Mouse (Mus musculus): ENCODE data around the gene Nxn.

Nxn gene

DNA sequence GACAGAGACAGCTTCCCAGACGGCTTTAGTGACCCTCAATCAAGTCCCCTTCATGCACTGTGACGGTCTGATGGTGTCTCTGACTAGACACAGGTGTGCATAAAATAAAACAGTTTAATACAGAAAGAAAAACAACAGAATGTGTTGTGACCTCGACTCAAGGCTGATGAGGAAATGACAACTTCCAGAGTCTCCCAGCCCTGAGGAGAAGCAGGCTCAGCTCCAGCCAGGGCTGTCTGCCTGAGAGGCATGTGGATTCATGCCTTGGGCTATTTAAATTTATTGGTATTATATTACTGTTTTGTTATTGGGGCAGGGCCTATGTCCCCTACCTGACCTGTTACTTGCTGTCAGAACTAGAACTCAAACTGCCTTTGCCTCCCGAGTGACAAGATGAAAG, 37.5 kb downstream of the Nxn start:
- DNase-seq: no peak

DNA sequence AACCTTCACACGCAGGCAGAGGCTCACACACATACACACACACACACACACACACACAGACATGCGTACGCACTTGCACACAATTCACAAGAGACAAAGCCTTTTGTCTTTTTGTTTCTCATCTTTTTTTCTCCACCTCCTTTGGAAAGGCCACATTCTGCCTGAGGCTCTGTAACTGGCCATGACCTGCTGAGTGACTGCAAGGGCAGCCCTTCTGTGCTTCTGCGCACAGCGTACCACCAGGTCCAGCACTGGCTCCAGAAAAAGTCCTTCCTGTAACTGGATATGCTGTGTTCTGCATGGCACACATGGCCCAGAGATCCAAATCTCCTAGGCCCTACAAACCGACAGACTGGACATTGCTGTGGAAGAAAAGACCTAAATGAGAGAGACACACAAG, 38.7 kb downstream of the Nxn start:
- no peak for DNase-seq

DNA sequence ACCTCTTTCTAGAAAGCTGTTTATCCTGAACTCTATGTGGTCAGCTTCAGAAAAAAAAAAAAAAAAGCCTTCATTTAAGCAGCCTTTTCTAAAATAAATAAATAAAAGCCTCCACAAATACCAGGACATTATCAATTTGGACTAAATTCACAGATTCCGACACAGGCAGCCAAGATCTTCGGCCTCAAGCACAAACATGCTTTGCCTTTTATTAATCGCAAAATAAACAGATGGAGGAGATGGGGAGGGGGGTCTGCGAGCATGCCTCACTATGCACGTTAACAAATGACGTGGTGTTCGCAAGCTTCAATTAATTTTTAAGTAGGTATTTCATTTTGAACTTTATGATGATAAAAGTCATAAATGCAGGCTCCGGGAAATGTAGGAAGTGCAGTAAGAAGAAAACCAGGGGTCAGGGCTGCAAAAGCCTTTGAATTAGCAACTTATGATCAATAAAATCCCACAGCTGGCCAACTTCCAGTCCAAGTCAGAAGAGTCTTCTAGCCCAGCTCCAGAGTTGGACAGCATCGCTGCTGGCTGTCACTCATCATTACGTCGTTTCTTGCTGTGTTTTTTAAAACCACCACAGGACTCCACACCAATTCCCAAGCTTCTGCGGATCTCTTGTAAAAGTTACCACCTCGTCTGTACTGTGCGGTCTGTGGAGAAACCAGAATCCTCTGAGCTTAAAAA, 40.2 kb downstream of the Nxn start:
- no peak for DNase-seq

DNA sequence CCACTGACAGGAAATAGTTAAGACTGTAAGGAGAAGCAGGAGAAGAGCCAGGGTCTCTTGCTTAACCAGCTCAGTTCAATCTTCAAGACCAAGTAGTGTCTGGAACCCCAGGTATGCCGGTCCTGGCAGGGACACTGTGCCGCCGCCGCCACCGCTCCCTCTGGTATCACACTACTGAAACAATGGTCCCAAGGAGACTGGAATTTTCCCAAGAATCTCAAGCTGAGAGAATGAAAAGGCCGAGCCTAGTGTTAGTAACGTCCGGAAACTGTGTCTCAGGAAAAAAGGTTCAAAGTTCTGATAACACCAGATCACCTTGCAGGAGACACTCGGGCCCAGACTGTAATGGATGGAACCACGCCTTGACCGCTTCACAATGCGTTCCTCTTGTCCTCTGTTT, 41.5 kb downstream of the Nxn start:
- no peak for DNase-seq

GRCm38 (mm10) chr11:76356091-76356490, 42.8 kb downstream of the Nxn start:
- DNase-seq: no peak

- no peak for DNase-seq
Measured at GRCm38 (mm10) chr11:76355425-76355824, 43.5 kb downstream of the Nxn start.

- DNase-seq: no peak
Measured at GRCm38 (mm10) chr11:76352861-76353558, 45.9 kb downstream of the Nxn start.

GRCm38 (mm10) chr11:76351624-76352011, 47.3 kb downstream of the Nxn start:
- no peak for DNase-seq

- no peak for DNase-seq
Measured at GRCm38 (mm10) chr11:76350931-76351623, 47.9 kb downstream of the Nxn start.

DNA sequence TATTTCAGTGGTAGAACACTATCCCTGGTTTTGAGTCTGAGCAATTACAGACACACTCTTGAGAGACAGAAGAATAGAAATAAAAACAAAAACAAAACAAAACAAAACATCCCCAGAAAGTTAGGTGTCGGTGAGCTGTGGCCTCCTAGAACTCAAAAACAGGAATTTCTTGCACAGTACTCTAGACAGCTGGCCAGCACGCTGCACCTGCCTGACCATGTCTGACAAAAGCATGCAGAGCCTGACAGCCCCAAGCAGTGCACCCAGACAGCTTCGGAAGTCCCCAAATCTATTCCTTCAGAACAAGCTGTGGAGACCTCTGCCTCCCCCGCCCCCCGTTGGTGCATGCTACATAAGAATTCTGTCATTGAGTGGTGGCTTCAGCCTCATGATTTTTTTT, 49.1 kb downstream of the Nxn start:
- no peak for DNase-seq

DNA sequence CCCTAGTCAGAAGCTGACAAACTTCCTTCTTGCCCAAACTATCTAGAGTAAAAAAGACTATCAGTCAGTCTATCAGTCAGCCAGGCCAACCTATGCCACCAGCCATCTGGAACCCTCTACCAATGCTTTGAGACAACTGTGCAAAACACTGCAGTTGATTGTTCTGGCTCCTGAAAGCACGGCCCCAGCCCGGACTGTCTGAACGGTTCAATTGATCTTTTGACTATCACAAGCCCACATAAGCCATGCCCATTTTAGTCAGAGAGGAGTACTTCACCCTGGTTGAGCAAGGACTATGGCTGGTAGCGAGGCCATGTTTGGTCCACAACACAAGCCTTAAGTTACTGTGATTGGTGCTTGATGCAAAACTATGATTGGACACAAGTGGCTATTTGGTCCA, 51.4 kb downstream of the Nxn start:
- no peak for DNase-seq

- DNase-seq: no peak
Measured at GRCm38 (mm10) chr11:76343031-76343430, 55.9 kb downstream of the Nxn start.

- no peak for DNase-seq
Measured at GRCm38 (mm10) chr11:76341884-76342645, 56.9 kb downstream of the Nxn start.

DNA sequence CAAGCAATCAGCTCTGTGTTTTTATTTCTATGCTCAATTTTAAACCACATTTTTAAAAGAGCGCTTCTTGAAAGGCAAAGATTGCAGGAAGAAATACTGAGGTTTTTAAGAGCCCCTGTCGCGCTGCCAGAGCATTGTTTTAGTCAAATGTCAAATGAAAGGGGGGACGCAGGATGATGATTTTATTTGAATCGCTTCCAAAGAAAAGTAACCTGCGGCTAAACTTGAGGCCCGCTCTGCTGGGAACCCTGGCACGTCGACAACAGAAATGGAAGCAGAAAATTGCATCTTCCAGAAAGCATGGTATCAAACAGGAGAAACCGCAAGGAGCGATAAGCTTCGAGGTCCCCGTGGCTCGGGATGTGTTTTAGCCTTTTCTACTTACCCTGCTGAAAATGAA, 57.8 kb downstream of the Nxn start:
- no peak for DNase-seq

DNA sequence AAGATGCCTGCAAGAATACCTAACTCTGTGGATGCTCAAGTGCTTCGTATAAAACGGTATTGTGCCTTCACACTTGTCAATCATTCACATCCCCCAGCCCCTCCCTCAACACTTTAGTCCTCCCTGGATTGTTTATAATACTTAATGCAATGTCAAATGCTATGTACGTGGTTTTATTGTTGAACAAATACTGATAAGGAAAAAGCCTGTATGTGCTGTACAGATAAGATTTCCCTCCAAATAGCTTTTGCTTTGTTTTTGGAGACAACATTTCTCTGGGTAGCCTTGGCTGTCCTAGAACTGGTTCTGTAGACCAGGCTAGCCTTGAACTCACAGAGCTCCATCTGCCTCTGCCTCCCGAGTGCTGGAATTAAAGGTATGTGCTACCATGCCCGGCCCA, 59.1 kb downstream of the Nxn start:
- DNase-seq: no peak

DNA sequence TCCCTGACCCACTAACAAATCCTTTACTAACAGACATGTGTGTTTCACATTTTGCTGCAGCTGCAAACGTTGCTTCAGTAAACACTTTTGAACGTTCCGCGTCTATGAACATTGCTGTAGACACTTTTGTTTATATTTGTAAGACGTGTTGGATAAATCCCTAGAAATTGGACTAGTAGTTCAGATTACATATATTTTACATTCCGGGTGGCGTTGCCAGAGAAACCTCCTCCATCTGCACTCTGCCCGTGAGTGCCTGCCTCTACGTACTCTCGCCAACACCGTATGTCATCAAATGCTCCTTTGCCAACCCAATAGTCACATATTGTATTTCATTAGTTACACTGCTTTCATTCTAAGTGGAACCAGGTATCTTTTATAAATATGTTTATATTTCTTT, 59.8 kb downstream of the Nxn start:
- no peak for DNase-seq

DNA sequence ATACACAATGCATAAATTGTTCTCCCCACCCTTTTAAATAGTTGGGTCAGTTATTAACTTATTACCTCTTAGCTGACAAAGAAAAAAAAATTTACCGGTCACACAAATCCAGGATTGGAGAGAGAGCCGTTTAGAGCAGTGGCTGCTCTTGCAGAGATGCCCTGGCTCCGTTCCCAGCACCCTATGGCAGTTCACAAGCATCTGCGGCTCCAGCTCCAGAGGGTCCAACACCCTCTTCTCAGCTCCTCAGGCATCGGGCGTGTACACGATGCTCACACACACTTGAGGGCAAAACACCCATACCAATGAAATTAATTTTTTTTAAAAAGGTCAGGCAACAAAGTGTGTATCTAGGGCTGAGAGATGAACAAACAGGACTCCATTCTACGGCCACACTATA, 60.3 kb downstream of the Nxn start:
- no peak for DNase-seq

- no peak for DNase-seq
Measured at GRCm38 (mm10) chr11:76337764-76338163, 61.2 kb downstream of the Nxn start.

- no peak for DNase-seq
Measured at GRCm38 (mm10) chr11:76337236-76337635, 61.7 kb downstream of the Nxn start.

GRCm38 (mm10) chr11:76336224-76336623, 62.7 kb downstream of the Nxn start:
- no peak for DNase-seq

GRCm38 (mm10) chr11:76334966-76335365, 64.0 kb downstream of the Nxn start:
- no peak for DNase-seq

- DNase-seq: no peak
Measured at GRCm38 (mm10) chr11:76332240-76332639, 66.7 kb downstream of the Nxn start.

GRCm38 (mm10) chr11:76328522-76329290, 70.2 kb downstream of the Nxn start:
- DNase-seq: no peak

Measured in right cerebral cortex, adult 18-20 months (tissue).